Mouse (Mus musculus): ENCODE measurements around the gene 1700080O16Rik. TPM values are rescaled to one million over a fixed set of nuclear protein-coding genes. Genes with fewer than 3 reads are reported as not detected.
A peak's percentile ranks its signal among the peaks of the same experiment; 100 is the strongest.

The 1700080O16Rik gene
- polyA plus RNA-seq (2016; fragmentation: Nextera tagmentation; extraction: Ambion mirVana), result not detected in 2 replicates

DNA sequence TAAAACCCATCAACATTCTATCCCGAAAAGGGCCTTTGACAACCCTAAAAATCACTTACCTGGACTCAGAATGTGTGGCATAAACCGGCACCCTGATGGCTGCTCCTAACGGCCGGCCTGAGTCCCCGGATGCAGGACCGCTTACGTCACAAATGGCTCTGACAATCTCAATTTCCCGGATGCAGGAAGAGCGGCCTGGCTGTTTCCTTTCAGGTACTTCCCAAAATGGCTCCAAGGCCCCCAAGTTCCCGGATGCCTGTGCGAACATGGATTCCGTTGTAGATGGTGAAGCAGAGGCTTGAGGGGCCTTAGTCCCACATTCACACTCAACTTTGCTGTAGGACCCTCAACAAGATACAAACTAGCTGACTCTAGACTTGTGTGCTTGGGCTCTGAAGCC is at the start of gene 1700080O16Rik:
Gene 1700080O16Rik, minus strand, starts transcription at position 101 of the 400 bp plus-strand sequence.
- 91% methylated on average over 12 of the region's 12 CpGs for WGBS
- H3K4me3 ChIP-seq, result no peak within 1 kb of the TSS
- no peak for DNase-seq (ENCODE audit: low spot score)
- H3K36me3 ChIP-seq, result no peaks in the 10 kb centered on the region
- H3K27ac ChIP-seq, result no peak within 1 kb of the TSS
- no peaks in the 10 kb centered on the region for H3K9me3 ChIP-seq
- peaks cover 14% of the 10 kb centered on the region; the same call in 1 of the 2 replicates for H3K27me3 ChIP-seq (ENCODE audit: insufficient read depth, poor library complexity, severe bottlenecking)
- H3K4me1 ChIP-seq, result no peaks in the 10 kb centered on the region

DNA sequence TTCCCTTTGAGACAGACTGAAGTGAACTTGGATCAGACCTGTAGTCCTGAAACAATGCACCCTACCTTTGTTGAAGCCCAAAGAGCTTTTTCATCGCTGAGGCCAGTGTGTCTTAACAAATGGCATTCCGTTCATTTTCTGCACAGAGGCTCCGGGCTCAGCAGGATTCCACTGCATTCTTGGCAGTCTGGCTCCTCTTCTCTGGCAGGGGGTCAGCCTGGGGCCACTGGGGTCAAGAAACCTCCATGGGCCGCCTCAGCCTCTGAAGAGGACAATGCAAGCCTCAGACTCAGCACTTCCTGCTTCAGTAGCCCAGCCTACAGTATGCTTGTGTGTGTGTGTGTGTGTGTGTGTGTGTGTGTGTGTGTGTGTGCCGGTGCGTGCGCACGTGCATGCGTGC is 45.1 kb upstream of the 1700080O16Rik start:
- WGBS, result 65% methylated on average over 9 of the region's 9 CpGs
- peak overlapping the region; percentile 44; the same call in 1 of the 2 replicates for H3K27ac ChIP-seq
- DNase-seq (ENCODE audit: low spot score), result no peak

DNA sequence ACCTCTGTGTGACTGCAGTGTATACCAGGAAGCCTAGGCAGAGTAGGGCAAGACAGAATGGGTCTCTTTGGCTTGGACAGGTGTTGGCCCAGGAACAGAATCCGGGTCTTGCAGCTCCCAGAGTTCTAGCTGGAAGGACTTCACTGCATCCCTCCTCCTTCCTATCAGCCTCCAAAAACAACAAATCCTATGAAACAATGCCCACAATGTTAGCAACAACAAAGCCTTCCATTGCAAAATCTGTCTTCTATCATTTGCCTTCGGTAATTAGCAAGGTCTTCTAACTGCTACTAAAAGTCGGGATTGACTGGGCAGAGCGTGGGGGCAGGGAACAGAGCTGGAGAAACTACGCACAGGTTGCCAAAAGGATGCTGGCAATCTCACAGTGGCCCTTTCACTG is 27.5 kb upstream of the 1700080O16Rik start:
- no peak overlapping the region for H3K27ac ChIP-seq
- no peaks in the 10 kb centered on the region for H3K27me3 ChIP-seq (ENCODE audit: insufficient read depth, poor library complexity, severe bottlenecking)
- no peaks in the 10 kb centered on the region for H3K4me1 ChIP-seq
- H3K4me3 ChIP-seq, result no peak overlapping the region
- no peaks in the 10 kb centered on the region for H3K9me3 ChIP-seq
- 75% methylated on average over 5 of the region's 5 CpGs for WGBS
- DNase-seq (ENCODE audit: low spot score), result no peak
- H3K36me3 ChIP-seq, result no peaks in the 10 kb centered on the region

More for the DNA sequence above, 45.1 kb upstream of the 1700080O16Rik start:
- no peaks in the 10 kb centered on the region for H3K9me3 ChIP-seq
- H3K36me3 ChIP-seq, result no peaks in the 10 kb centered on the region
- peaks cover 4% of the 10 kb centered on the region; the same call in 1 of the 2 replicates for H3K4me1 ChIP-seq
- H3K4me3 ChIP-seq, result no peak overlapping the region
- H3K27me3 ChIP-seq (ENCODE audit: insufficient read depth, poor library complexity, severe bottlenecking), result no peaks in the 10 kb centered on the region

DNA sequence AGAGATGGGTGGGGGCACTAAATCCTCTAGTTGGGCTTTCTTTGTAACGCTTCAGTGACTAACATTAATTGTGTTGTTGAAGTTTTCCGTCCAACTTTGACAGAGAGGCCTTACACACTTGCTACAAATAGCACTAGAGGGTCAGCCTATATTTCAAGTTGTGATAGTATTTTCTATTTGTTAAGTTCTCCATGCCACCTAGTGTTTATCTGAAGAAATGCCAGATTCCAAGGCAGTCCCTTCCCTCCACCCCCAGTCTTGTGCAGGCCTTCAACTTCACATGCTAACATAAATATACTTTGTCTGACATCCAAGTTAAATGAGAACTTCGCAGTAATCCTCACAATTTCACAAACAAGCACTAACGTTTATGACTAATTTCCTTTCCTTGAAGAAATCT is 26.9 kb upstream of the 1700080O16Rik start:
- Histone ChIP-seq H3K27me3 (ENCODE audit: insufficient read depth, poor library complexity, severe bottlenecking) (no peaks in the 10 kb centered on the region), H3K4me3 (no peak overlapping the region), H3K4me1 (no peaks in the 10 kb centered on the region), H3K9me3 (no peaks in the 10 kb centered on the region), H3K27ac (no peak overlapping the region), H3K36me3 (no peaks in the 10 kb centered on the region)
- 67% methylated on average over 4 of the region's 4 CpGs for WGBS
- DNase-seq (ENCODE audit: low spot score), result no peak

DNA sequence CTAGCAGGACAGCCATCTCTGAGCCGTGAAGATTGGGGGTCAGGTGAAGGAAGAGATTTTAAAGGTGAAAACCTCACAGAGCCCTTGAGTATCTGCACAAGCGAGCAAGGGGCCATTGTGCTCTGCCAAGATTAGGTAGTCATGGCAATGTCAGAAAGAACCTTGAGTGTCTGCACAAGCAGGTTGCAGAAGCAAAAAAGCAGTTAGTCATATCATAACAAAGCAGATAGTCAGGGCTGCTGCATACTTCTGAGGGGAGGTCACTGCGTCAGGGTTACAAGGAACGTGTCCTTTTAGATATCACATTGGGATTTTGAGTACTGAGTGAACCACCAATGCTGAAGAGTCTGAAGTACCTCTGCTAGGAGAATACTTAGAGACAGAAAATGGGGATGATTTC is 3.8 kb upstream of the 1700080O16Rik start:
- no peak overlapping the region for H3K4me3 ChIP-seq
- no peaks in the 10 kb centered on the region for H3K4me1 ChIP-seq
- H3K27me3 ChIP-seq (ENCODE audit: insufficient read depth, poor library complexity, severe bottlenecking), result no peaks in the 10 kb centered on the region
- WGBS, result 48% methylated on average over 4 of the region's 4 CpGs
- no peak overlapping the region for H3K27ac ChIP-seq
- H3K36me3 ChIP-seq, result no peaks in the 10 kb centered on the region
- no peaks in the 10 kb centered on the region for H3K9me3 ChIP-seq
- no peak for DNase-seq (ENCODE audit: low spot score)

DNA sequence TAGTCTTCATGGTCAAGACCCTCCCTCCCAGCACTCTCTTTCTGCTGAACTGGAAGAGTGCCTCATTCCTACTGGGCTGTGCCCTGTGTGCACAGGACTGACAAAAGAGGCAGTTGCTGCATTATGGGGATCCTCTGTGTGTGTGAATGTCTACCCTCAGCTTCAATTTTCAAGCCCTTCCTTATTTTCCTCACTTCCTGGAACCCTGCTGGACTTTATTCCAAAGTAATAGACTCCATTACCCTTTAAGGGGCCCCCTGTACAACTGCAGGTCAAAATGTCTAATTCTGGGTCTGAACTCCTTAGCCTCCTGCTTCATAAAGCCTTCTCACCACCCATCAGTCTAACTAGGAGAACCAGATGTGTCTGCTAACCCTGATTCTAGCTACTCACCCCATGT is 2.0 kb upstream of the 1700080O16Rik start:
- Histone ChIP-seq H3K4me1 (no peaks in the 10 kb centered on the region), H3K4me3 (no peak overlapping the region), H3K27ac (no peak overlapping the region), H3K9me3 (no peaks in the 10 kb centered on the region), H3K36me3 (no peaks in the 10 kb centered on the region), H3K27me3 (ENCODE audit: insufficient read depth, poor library complexity, severe bottlenecking) (peaks cover 13% of the 10 kb centered on the region; the same call in 1 of the 2 replicates)
- no peak for DNase-seq (ENCODE audit: low spot score)

DNA sequence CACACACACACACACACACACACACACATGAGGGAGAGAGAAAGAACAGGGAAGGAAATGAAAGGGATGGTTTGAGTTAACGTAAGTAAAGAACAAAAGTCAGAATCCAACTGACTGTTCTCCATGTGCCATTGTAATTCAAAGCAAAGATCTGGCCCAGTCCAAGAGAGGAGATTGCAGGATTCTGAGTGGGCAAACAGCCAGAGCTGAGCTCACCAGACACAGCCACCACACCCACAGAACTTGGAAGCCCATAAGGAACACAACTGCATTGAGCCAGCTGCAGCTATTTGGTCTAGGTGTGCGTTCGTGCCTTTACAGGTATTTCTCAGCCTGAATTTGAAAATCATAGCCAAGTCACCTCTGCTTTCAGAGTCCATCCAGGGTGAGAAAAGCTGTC is 24.5 kb downstream of the 1700080O16Rik start:
- Histone ChIP-seq H3K9me3 (no peaks in the 10 kb centered on the region), H3K4me1 (no peaks in the 10 kb centered on the region), H3K27me3 (ENCODE audit: insufficient read depth, poor library complexity, severe bottlenecking) (no peaks in the 10 kb centered on the region), H3K27ac (no peak overlapping the region), H3K36me3 (no peaks in the 10 kb centered on the region), H3K4me3 (no peak overlapping the region)
- 91% methylated on average over 3 of the region's 3 CpGs for WGBS
- DNase-seq (ENCODE audit: low spot score), result no peak

DNA sequence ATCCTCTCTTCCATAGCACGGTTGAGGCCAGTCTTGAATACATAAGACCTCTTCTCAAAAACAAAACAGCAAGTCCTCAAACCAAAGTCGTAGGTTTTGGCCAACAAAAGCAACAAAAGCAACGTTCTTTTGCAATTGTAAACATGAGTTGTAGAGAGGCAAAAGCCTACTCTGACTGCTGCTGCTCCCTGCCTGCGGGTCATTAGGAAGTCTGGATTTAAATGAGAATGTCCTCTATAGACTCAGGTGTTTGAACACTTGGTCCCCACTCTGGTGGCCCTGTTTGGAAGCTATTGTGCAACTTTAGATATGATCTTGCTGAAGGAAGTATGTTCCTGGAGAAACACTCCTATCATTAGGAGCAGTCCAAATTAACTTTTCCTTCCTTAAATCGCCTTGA is 34.5 kb downstream of the 1700080O16Rik start:
- Histone ChIP-seq H3K36me3 (no peaks in the 10 kb centered on the region), H3K4me3 (no peak overlapping the region), H3K9me3 (no peaks in the 10 kb centered on the region), H3K27ac (no peak overlapping the region), H3K27me3 (ENCODE audit: insufficient read depth, poor library complexity, severe bottlenecking) (no peaks in the 10 kb centered on the region), H3K4me1 (no peaks in the 10 kb centered on the region)
- 62% methylated on average over 5 of the region's 5 CpGs for WGBS
- DNase-seq (ENCODE audit: low spot score), result no peak

DNA sequence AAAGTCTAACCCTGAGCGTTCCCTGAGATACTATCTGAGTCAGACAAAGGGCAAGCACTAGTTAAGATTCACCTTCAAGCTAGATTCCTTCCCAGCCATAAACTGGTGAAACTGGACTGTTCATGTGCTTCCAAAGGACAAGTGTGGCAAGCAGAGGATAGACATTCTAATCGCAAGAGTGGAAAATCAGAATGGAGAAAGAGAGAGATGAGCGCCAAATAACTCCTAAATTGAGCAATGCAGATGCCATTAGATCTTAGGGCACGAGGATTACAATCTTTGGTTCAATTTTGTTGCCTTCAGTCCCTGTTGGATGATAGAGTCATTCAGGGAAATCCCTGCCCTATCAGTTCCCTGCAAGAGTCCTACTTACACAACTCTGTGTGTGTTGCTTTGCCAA is 53.5 kb downstream of the 1700080O16Rik start:
- Histone ChIP-seq H3K27me3 (ENCODE audit: insufficient read depth, poor library complexity, severe bottlenecking) (no peaks in the 10 kb centered on the region), H3K4me1 (no peaks in the 10 kb centered on the region), H3K4me3 (no peak overlapping the region), H3K27ac (no peak overlapping the region), H3K9me3 (no peaks in the 10 kb centered on the region), H3K36me3 (no peaks in the 10 kb centered on the region)
- no peak for DNase-seq (ENCODE audit: low spot score)
- 80% methylated on average over 4 of the region's 4 CpGs for WGBS

Other genes with a start within 250 kb of the 1700080O16Rik start
- gene Usp26, start 171.5 kb downstream of the 1700080O16Rik start, polyA plus RNA-seq (2016; fragmentation: Nextera tagmentation; extraction: Ambion mirVana), result 0.04 TPM in 1 of 2 replicates, not detected in the other
- 25.3 and 46.4 TPM in 2 replicates for gene Gpc4, start 192.5 kb upstream of the 1700080O16Rik start, polyA plus RNA-seq (2016; fragmentation: Nextera tagmentation; extraction: Ambion mirVana)